Mouse (Mus musculus) layer of hippocampus, adult 9-11 months (tissue): ENCODE measurements at regions not wholly inside any gene's neighbourhood (a gene's known extent, or its start where the extent isn't known, plus 50 kb on each side); places are given as distances from the start of the nearest gene placed in this dataset.

Experiments used
- DNase-seq: peaks from one replicate; pipeline ENCODE4 v3.0.0; 2022

GRCm38 (mm10) chr13:10741391-10741790, 380.7 kb upstream of the Chrm3 start:
- DNase-seq, result no peak

GRCm38 (mm10) chr13:10725745-10726171, 365.1 kb upstream of the Chrm3 start:
- peak; percentile 11 for DNase-seq

GRCm38 (mm10) chr13:10725335-10725734, 364.7 kb upstream of the Chrm3 start:
- no peak for DNase-seq

GRCm38 (mm10) chr13:10720639-10721038, 360.0 kb upstream of the Chrm3 start:
- no peak for DNase-seq

- no peak for DNase-seq
These were observed 350.8 kb upstream of the Chrm3 start for GRCm38 (mm10) chr13:10711451-10711850.

GRCm38 (mm10) chr13:10710909-10711308, 350.3 kb upstream of the Chrm3 start:
- DNase-seq, result no peak

GRCm38 (mm10) chr13:10697146-10697545, 336.5 kb upstream of the Chrm3 start:
- DNase-seq, result no peak

- no peak for DNase-seq
These were observed 335.7 kb upstream of the Chrm3 start for GRCm38 (mm10) chr13:10696181-10696977.

GRCm38 (mm10) chr13:10691307-10691706, 330.7 kb upstream of the Chrm3 start:
- no peak for DNase-seq

GRCm38 (mm10) chr13:10687379-10687778, 326.7 kb upstream of the Chrm3 start:
- no peak for DNase-seq

GRCm38 (mm10) chr13:10654086-10654422, 293.4 kb upstream of the Chrm3 start:
- no peak for DNase-seq

GRCm38 (mm10) chr13:10653376-10654085, 292.9 kb upstream of the Chrm3 start:
- DNase-seq, result peak; percentile 79

GRCm38 (mm10) chr13:10636859-10637258, 276.2 kb upstream of the Chrm3 start:
- DNase-seq, result peak; percentile 5

GRCm38 (mm10) chr13:10630467-10630866, 269.8 kb upstream of the Chrm3 start:
- no peak for DNase-seq

- DNase-seq, result peak; percentile 6
These were observed 259.0 kb upstream of the Chrm3 start for GRCm38 (mm10) chr13:10619661-10620060.

GRCm38 (mm10) chr13:10618421-10618954, 257.8 kb upstream of the Chrm3 start:
- DNase-seq, result no peak

- DNase-seq, result peak; percentile 35
These were observed 214.3 kb upstream of the Chrm3 start for GRCm38 (mm10) chr13:10574951-10575350.

GRCm38 (mm10) chr13:10566825-10567224, 206.2 kb upstream of the Chrm3 start:
- no peak for DNase-seq

- no peak for DNase-seq
These were observed 196.9 kb upstream of the Chrm3 start for GRCm38 (mm10) chr13:10557559-10557958.

- DNase-seq, result no peak
These were observed 193.9 kb upstream of the Chrm3 start for GRCm38 (mm10) chr13:10554595-10554994.

- DNase-seq, result no peak
These were observed 182.1 kb upstream of the Chrm3 start for GRCm38 (mm10) chr13:10542723-10543122.

- DNase-seq, result no peak
These were observed 179.7 kb upstream of the Chrm3 start for GRCm38 (mm10) chr13:10540197-10540940.

- no peak for DNase-seq
These were observed 178.3 kb upstream of the Chrm3 start for GRCm38 (mm10) chr13:10538927-10539326.
